Comparison of ENCODE assay signal across 8 mouse cellular contexts in genomic region chr13:12650020-12650876, GRCm38 (mm10).
DNase-seq lines count a peak whose midpoint lies in the region; ATAC-seq and TF ChIP-seq lines count a peak whose summit lies in the region.
"Not testable (repeated sequence)": the region's sequence is repeated elsewhere in the genome, so short reads cannot be mapped to it uniquely, and the experiment has no call there.

No protein-coding gene starts in this region.

- TF ChIP-seq POLR2A in ES-Bruce4 (IDR thresholded peaks at IDR 0.05; ENCODE audit: insufficient read depth, low read length), result not testable (repeated sequence)
- 0 out of 2 replicates have a peak, but pooled peaks have one; percentile 10 for TF ChIP-seq POLR2A in cerebellum, adult 2 months (IDR thresholded peaks at IDR 0.05; ENCODE audit: borderline replicate concordance, insufficient read depth, low read length)

- H3K27me3 ChIP-seq in ES-Bruce4 (ENCODE audit: control insufficient read depth, insufficient read depth, low read length, poor library complexity, severe bottlenecking); cerebellum, adult 2 months (ENCODE audit: control insufficient read depth, insufficient read depth, low read length); forebrain, postnatal 0 days (ENCODE audit: insufficient read depth, low read length); liver, postnatal 0 days (ENCODE audit: insufficient read depth, low read length); neural tube, embryonic 13.5 days: not testable (repeated sequence)

- not testable (repeated sequence) for TF ChIP-seq EP300 in ES-Bruce4 (IDR thresholded peaks at IDR 0.05; ENCODE audit: insufficient read depth, low read depth, low read length); liver, postnatal 0 days (IDR thresholded peaks at IDR 0.05; ENCODE audit: low read depth)

- not testable (repeated sequence) for H3K4me1 ChIP-seq in ES-Bruce4 (ENCODE audit: control insufficient read depth, insufficient read depth, low read length); cerebellum, adult 2 months (ENCODE audit: control insufficient read depth, insufficient read depth, low read length); forebrain, postnatal 0 days (ENCODE audit: insufficient read depth); liver, postnatal 0 days (ENCODE audit: insufficient read depth); neural tube, embryonic 13.5 days (replicated peaks)

- not testable (repeated sequence) for TF ChIP-seq CTCF in ES-Bruce4 (IDR thresholded peaks at IDR 0.05; ENCODE audit: low read depth, low read length); cerebellum, adult 2 months (IDR thresholded peaks at IDR 0.05; ENCODE audit: borderline replicate concordance, insufficient read depth, low read depth, low read length); forebrain, postnatal 0 days (IDR thresholded peaks at IDR 0.05; ENCODE audit: low read depth); liver, postnatal 0 days (IDR thresholded peaks at IDR 0.05; ENCODE audit: low read depth)

- H3K4me2 ChIP-seq in forebrain, postnatal 0 days (ENCODE audit: low read depth), result peak overlapping the region; percentile 49
- H3K4me2 ChIP-seq in liver, postnatal 0 days (ENCODE audit: low read depth, low read length), result peak overlapping the region; percentile 59
- peak overlapping the region; percentile 52 for H3K4me2 ChIP-seq in neural tube, embryonic 13.5 days

- H3K9me3 ChIP-seq in ES-Bruce4 (replicated peaks; ENCODE audit: control insufficient read depth, insufficient read depth, low read length, poor library complexity, severe bottlenecking); forebrain, postnatal 0 days (ENCODE audit: low read length); liver, postnatal 0 days (ENCODE audit: low read length); neural tube, embryonic 13.5 days: not testable (repeated sequence)

- peak; percentile 92 for ATAC-seq in forebrain, postnatal 0 days
- ATAC-seq in liver, postnatal 0 days, result peak; percentile 89
- ATAC-seq in neural tube, embryonic 13.5 days (ENCODE audit: low read depth), result peak; percentile 94

- intact Hi-C loops in heart, postnatal 36 days (cut with DNase I), result not testable (repeated sequence)

- not testable (repeated sequence) for H3K27ac ChIP-seq in ES-Bruce4 (ENCODE audit: insufficient read depth, low read length); cerebellum, adult 2 months (ENCODE audit: insufficient read depth, low read length)
- H3K27ac ChIP-seq in forebrain, postnatal 0 days (ENCODE audit: low read depth, low read length), result 0 out of 2 replicates have a peak overlapping the region, but pooled peaks have one; percentile 64
- peak overlapping the region; percentile 34; the same call in 1 of the 2 replicates for H3K27ac ChIP-seq in liver, postnatal 0 days (ENCODE audit: low read depth)
- H3K27ac ChIP-seq in neural tube, embryonic 13.5 days (replicated peaks), result peak overlapping the region; percentile 83

- peak overlapping the region; percentile 86 for H3K4me3 ChIP-seq in ES-Bruce4 (ENCODE audit: low read depth, low read length)
- peak overlapping the region; percentile 53 for H3K4me3 ChIP-seq in cerebellum, adult 2 months (replicated peaks; ENCODE audit: insufficient read depth, low read depth, low read length)
- peak overlapping the region; percentile 37 for H3K4me3 ChIP-seq in forebrain, postnatal 0 days (ENCODE audit: low read depth, low read length)
- H3K4me3 ChIP-seq in liver, postnatal 0 days (ENCODE audit: low read depth, low read length), result peak overlapping the region; percentile 37
- H3K4me3 ChIP-seq in neural tube, embryonic 13.5 days, result peak overlapping the region; percentile 45

- H3K9ac ChIP-seq in ES-Bruce4 (ENCODE audit: low read depth, poor library complexity, severe bottlenecking); liver, postnatal 0 days (replicated peaks): not testable (repeated sequence)
- H3K9ac ChIP-seq in forebrain, postnatal 0 days, result peak overlapping the region; percentile 51
- H3K9ac ChIP-seq in neural tube, embryonic 13.5 days, result peak overlapping the region; percentile 71

- H3K36me3 ChIP-seq in ES-Bruce4 (ENCODE audit: control insufficient read depth, insufficient read depth, low read length, poor library complexity, severe bottlenecking); forebrain, postnatal 0 days (ENCODE audit: insufficient read depth); liver, postnatal 0 days (replicated peaks; ENCODE audit: insufficient read depth, low read length); neural tube, embryonic 13.5 days: not testable (repeated sequence)

- peak; percentile 76 to 80 for DNase-seq in cerebellum, adult 2 months
- peak; percentile 74 for DNase-seq in forebrain, postnatal 0 days
- DNase-seq in heart, postnatal 36 days, result peak; percentile 73 to 77
- DNase-seq in layer of hippocampus, adult 18-20 months (ENCODE audit: low spot score in 2 of 2), result peak; percentile 71 to 83
- DNase-seq in liver, postnatal 0 days, result peak; percentile 33
- peak; percentile 70 for DNase-seq in testis, postnatal 10 days (ENCODE audit: low spot score)

- WGBS in cerebellum, adult 2 months, result under 1% methylated on average over 66 of the region's 79 CpGs
- WGBS in forebrain, postnatal 0 days, result 8% methylated on average over 44 of the region's 79 CpGs
- WGBS in liver, postnatal 0 days (ENCODE audit: insufficient replicate concordance), result 1% methylated on average over 28 of the region's 79 CpGs
- WGBS in neural tube, embryonic 13.5 days, result under 1% methylated on average over 62 of the region's 79 CpGs
